Mouse (Mus musculus): ENCODE data around the gene Usp32.

DNA sequence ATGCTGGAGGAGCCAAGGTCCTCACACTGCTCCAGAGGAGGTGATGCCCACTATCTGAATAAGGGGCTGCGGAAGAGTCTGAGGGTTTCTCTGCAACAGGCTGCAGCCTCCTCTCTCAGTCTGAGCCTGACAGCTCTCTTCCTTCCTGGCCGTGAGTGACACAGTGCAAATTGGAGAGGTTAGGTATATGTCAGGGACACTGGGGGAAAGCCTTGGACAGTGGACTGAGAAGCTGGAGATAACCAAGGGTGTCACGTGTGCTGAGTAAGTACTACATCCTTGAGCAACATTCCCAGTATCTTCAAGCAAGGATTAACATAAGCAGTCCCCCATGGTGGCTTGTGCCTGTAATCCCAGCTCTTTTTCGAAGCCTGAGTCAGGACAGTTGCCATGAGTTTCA, 38.5 kb upstream of the Usp32 start:
- TF ChIP-seq CTCF (IDR thresholded peaks at IDR 0.05; ENCODE audit: borderline replicate concordance, insufficient read depth, low read depth, low read length) (no peak), POLR2A (IDR thresholded peaks at IDR 0.05; ENCODE audit: borderline replicate concordance, insufficient read depth, low read length) (no peak)
